Mouse (Mus musculus): ENCODE data around the gene Zfp960. TPM values are rescaled to one million over a fixed set of nuclear protein-coding genes. Genes with fewer than 3 reads are reported as not detected.
A peak's percentile ranks its signal among the peaks of the same experiment; 100 is the strongest.
"Not testable (repeated sequence)": the region's sequence is repeated elsewhere in the genome, so short reads cannot be mapped to it uniquely, and the experiment has no call there.

Gene Zfp960
- polyA plus RNA-seq (2014; fragmentation: Nextera tagmentation; extraction: Ambion mirVana): 5.3 and 5.6 TPM in 2 replicates

DNA sequence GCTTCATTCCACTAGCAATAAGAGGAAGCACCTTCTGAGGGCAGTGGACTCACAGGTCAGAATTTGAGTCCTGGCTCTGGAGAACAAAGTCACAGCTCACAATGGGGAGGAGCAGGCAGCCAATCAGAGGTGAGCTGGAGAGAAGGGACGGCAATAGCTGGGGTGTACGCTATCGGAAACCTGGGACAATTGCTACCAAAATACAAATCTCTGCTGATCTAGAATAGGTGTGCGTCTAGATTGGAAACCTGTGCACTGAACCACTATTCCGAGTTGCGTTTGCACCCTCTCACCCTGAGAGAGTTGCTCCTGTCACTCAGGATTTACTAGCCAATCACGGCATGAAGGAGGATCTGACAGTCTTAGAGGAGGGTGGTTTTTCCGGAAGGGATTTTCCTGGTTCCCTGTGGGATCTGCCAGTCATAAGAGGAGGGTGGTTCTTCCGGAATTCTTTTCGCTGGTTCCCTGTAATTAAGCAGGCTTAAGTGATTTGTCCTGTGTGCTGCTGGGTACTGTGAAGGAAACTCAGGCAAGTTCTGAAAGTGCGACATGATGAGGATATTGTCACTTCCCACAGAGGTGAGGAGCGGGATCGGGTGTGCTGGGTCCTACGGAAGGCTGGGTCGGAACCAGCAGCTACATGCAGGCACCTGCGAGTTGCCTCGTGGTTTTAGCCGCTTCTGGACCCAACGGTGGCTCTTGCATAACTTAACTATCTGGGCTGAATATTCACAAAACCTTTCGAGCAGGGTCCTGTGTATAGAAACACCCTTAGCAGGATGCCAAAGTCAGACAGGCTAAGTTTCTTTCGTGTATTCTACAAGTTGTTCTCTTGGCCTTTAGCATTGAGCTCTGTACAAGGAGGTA is at the start of gene Zfp960:
Gene Zfp960, plus strand, starts transcription at position 486 of the 867 bp plus-strand sequence.
- not testable (repeated sequence) for H3K27me3 ChIP-seq (ENCODE audit: control insufficient read depth, insufficient read depth, low read length); H3K27ac ChIP-seq (ENCODE audit: low read depth, low read length); H3K9me3 ChIP-seq (ENCODE audit: control insufficient read depth, low read length); H3K4me1 ChIP-seq (ENCODE audit: control insufficient read depth, insufficient read depth, low read length); H3K36me3 ChIP-seq (ENCODE audit: control insufficient read depth, insufficient read depth, low read length)
- peak; percentile 80 for DNase-seq (ENCODE audit: low spot score)
- peak within 1 kb of the TSS; percentile 32; the same call in 1 of the 2 replicates for H3K9ac ChIP-seq (ENCODE audit: low read length)
- peak within 1 kb of the TSS; percentile 40 for H3K4me3 ChIP-seq (ENCODE audit: low read depth, low read length)
- ATAC-seq (ENCODE audit: insufficient read depth, low FRiP score, low TSS enrichment): peak; percentile 100
- H3K4me2 ChIP-seq (ENCODE audit: low read depth): peak within 1 kb of the TSS; percentile 41
- under 1% methylated on average over 12 of the region's 21 CpGs for WGBS

DNA sequence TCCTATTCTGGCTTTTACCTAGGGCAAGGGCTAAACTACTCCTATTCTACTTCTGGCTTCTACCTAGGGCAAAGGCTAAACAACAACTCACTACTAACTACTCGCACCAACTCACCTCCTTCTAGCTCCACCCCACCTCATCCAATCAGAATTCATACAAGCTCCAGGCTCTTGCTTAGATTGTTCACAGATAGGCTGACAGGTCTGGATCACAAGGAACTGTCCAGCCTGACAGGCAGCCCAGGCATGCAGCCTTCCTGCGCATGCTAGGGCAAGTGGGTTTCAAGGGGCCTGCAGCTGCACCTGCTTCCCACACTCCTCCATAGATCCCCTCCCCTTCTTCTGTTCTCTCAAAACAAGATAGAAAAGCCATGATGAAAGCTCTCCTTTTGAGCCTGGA is 45.8 kb upstream of the Zfp960 start:
- not testable (repeated sequence) for H3K4me2 ChIP-seq (ENCODE audit: low read depth); H3K9ac ChIP-seq (ENCODE audit: low read length); H3K4me3 ChIP-seq (ENCODE audit: low read depth, low read length); DNase-seq (ENCODE audit: low spot score); ATAC-seq (ENCODE audit: insufficient read depth, low FRiP score, low TSS enrichment); H3K27ac ChIP-seq (ENCODE audit: low read depth, low read length); H3K9me3 ChIP-seq (ENCODE audit: control insufficient read depth, low read length); H3K4me1 ChIP-seq (ENCODE audit: control insufficient read depth, insufficient read depth, low read length); H3K27me3 ChIP-seq (ENCODE audit: control insufficient read depth, insufficient read depth, low read length); H3K36me3 ChIP-seq (ENCODE audit: control insufficient read depth, insufficient read depth, low read length)
- 93% methylated on average over 2 of the region's 2 CpGs for WGBS

DNA sequence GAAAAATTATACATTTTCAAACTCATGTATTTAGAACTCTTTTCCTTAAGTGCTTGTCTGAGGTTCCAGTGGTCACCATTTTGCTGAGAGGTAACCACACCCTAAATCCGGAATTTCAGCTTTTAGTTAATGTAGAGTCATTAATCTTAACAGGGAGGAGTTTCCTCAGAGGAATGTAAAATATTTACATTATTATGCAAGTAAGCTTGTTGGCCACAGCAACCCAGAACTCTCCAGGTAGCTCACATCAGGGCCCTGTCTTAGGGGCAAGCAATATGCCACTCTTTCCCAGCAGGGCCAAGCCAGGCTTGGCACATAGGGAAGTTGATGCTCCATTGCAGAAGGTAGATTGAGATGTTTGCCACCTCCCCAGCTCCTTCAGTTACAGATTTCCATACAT is 4.3 kb upstream of the Zfp960 start:
- H3K36me3 ChIP-seq (ENCODE audit: control insufficient read depth, insufficient read depth, low read length); H3K9me3 ChIP-seq (ENCODE audit: control insufficient read depth, low read length); H3K4me3 ChIP-seq (ENCODE audit: low read depth, low read length); DNase-seq (ENCODE audit: low spot score); H3K27ac ChIP-seq (ENCODE audit: low read depth, low read length); H3K4me1 ChIP-seq (ENCODE audit: control insufficient read depth, insufficient read depth, low read length); H3K27me3 ChIP-seq (ENCODE audit: control insufficient read depth, insufficient read depth, low read length); H3K4me2 ChIP-seq (ENCODE audit: low read depth); ATAC-seq (ENCODE audit: insufficient read depth, low FRiP score, low TSS enrichment); H3K9ac ChIP-seq (ENCODE audit: low read length): not testable (repeated sequence)
- WGBS: 85% methylated on average over 1 of the region's 1 CpGs

DNA sequence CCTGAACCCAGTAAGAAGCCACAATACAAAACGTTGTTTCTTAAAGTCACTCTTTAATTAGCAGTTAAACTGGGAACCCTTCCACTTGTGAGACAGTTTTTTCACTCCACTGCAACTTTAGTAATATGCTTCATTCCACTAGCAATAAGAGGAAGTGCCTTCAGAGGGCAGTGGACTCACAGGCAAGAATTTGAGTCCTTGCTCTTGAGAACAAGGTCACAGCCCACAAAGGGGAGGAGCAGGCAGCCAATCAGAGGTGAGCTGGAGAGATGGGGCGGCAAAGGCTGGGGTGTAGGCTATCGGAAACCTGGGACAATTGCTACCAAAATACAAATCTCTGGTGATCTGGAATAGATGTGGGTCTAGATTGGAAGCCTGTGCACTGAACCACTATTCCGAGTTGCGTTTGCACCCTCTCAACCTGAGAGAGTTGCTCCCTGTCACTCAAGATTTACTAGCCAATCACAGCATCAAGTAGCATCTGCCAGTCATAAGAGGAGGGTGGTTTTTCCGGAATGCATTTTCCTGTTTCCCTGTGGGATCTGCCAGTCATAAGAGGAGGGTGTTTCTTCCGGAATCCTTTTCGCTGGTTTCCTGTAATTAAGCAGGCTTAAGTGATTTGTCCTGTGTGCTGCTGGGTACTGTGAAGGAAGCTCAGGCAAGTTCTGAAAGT is 57.1 kb downstream of the Zfp960 start, which contains the start of gene Zfp97:
Gene Zfp97, plus strand, starts transcription at position 586 of the 673 bp plus-strand sequence.
- WGBS: no CpG with 5 or more reads among the region's 8 CpGs
- not testable (repeated sequence) for H3K9me3 ChIP-seq (ENCODE audit: control insufficient read depth, low read length); H3K9ac ChIP-seq (ENCODE audit: low read length); H3K27me3 ChIP-seq (ENCODE audit: control insufficient read depth, insufficient read depth, low read length); H3K4me2 ChIP-seq (ENCODE audit: low read depth); DNase-seq (ENCODE audit: low spot score); H3K36me3 ChIP-seq (ENCODE audit: control insufficient read depth, insufficient read depth, low read length); H3K4me3 ChIP-seq (ENCODE audit: low read depth, low read length); H3K4me1 ChIP-seq (ENCODE audit: control insufficient read depth, insufficient read depth, low read length); H3K27ac ChIP-seq (ENCODE audit: low read depth, low read length)
- peak; percentile 94 for ATAC-seq (ENCODE audit: insufficient read depth, low FRiP score, low TSS enrichment)

Other genes with a start within 250 kb of the Zfp960 start
- 4.3 and 4.6 TPM in 2 replicates for gene Zfp97, start 57.3 kb downstream of the Zfp960 start, polyA plus RNA-seq (2014; fragmentation: Nextera tagmentation; extraction: Ambion mirVana)